Mouse (Mus musculus) limb, embryonic 10.5 days (tissue): ENCODE results near the gene Trdmt1. TPM values are rescaled to one million over a fixed set of nuclear protein-coding genes. Genes with fewer than 3 reads are reported as not detected.

Experiments
- DNase-seq: peaks from one replicate; pipeline ENCODE4 v3.0.0-alpha.2; 2017; ENCODE audit warnings: low spot score
- H3K27ac ChIP-seq: fragments of 300-500 bp; sonication (generic); 2 replicates; pipeline ENCODE4 v1.5.1; 2016; ENCODE audit warnings: mild to moderate bottlenecking
- H3K27me3 ChIP-seq: fragments of 300-500 bp; sonication (generic); 2 replicates; pipeline ENCODE4 v1.6.1; 2016; ENCODE audit warnings: low read depth, mild to moderate bottlenecking; ENCODE audit not compliant: poor library complexity, severe bottlenecking
- H3K36me3 ChIP-seq: fragments of 300-500 bp; sonication (generic); 2 replicates; pipeline ENCODE4 v1.6.1; 2016; ENCODE audit warnings: mild to moderate bottlenecking, moderate library complexity
- H3K4me1 ChIP-seq: fragments of 300-500 bp; sonication (generic); 2 replicates; pipeline ENCODE4 v1.6.1; 2016
- H3K4me3 ChIP-seq: fragments of 300-500 bp; sonication (generic); 2 replicates; pipeline ENCODE4 v1.5.1; 2016; ENCODE audit warnings: mild to moderate bottlenecking, moderate library complexity
- H3K9me3 ChIP-seq: fragments of 300-500 bp; sonication (generic); replicated peaks from 2 replicates; pipeline ENCODE4 v1.6.1; 2016; ENCODE audit warnings: mild to moderate bottlenecking
- WGBS: fragments of 180-500 bp; shearing (Covaris S2); methylation state at CpG from one replicate; pipeline ENCODE4 v1.1.7; 2016; 5-methylcytosine and 5-hydroxymethylcytosine counted together
- polyA plus RNA-seq: library from polyadenylated mRNA; unstranded; fragments of >200 nt; fragmentation: Nextera tagmentation; extraction: Ambion mirVana; gene quantifications from 2 replicates; pipeline ENCODE4 v1.2.1, GENCODE M21; 2016

The Trdmt1 gene
- polyA plus RNA-seq, 1 experiment from 2014 or later = 7.7 TPM

GRCm38 (mm10) chr2:13522106-13522505, 22.4 kb downstream of the Trdmt1 start:
- WGBS = 60% methylated on average over 8 of the region's 8 CpGs
- H3K4me3 ChIP-seq = no peak overlapping the region
- H3K36me3 ChIP-seq = 0 out of 2 replicates have a peak, but pooled peaks cover 2% of the 10 kb centered on the region
- H3K27me3 ChIP-seq = no peaks in the 10 kb centered on the region
- H3K4me1 ChIP-seq = no peaks in the 10 kb centered on the region
- DNase-seq = no peak
- H3K9me3 ChIP-seq = no peaks in the 10 kb centered on the region
- no peak overlapping the region for H3K27ac ChIP-seq

GRCm38 (mm10) chr2:13514949-13515348, 29.5 kb downstream of the Trdmt1 start:
- no peaks in the 10 kb centered on the region for H3K9me3 ChIP-seq
- H3K27me3 ChIP-seq = no peaks in the 10 kb centered on the region
- no peak overlapping the region for H3K4me3 ChIP-seq
- no peak for DNase-seq
- H3K36me3 ChIP-seq = 0 out of 2 replicates have a peak, but pooled peaks cover 2% of the 10 kb centered on the region
- 82% methylated on average over 4 of the region's 4 CpGs for WGBS
- no peaks in the 10 kb centered on the region for H3K4me1 ChIP-seq
- no peak overlapping the region for H3K27ac ChIP-seq

- H3K4me1 ChIP-seq = no peaks in the 10 kb centered on the region
- 96% methylated on average over 2 of the region's 2 CpGs for WGBS
- no peaks in the 10 kb centered on the region for H3K27me3 ChIP-seq
- no peak overlapping the region for H3K4me3 ChIP-seq
- DNase-seq = no peak
- H3K9me3 ChIP-seq = no peaks in the 10 kb centered on the region
- no peak overlapping the region for H3K27ac ChIP-seq
- H3K36me3 ChIP-seq = no peaks in the 10 kb centered on the region
Observed at GRCm38 (mm10) chr2:13502717-13503116, 41.8 kb downstream of the Trdmt1 start.

DNA sequence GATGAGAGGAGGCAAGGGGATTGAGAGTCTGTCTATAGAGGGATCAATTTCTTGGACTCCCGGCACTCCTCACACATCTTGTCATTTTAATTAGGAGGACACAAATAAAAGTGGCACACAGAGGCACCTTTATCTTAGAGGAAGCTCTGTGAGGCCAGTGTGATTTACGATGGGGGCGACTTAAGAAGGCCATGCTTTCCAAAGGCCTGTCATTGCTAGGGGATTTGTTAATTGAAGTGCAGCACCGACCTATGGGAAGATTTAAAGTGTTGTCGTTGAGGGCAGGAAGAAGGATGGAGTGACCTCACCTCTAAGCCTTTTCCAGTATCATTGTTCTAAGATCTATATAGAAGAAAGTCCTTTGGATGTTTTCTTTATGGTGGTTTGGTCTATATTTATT, 42.9 kb downstream of the Trdmt1 start:
- WGBS = 16% methylated on average over 5 of the region's 5 CpGs
- no peak overlapping the region for H3K4me3 ChIP-seq

DNA sequence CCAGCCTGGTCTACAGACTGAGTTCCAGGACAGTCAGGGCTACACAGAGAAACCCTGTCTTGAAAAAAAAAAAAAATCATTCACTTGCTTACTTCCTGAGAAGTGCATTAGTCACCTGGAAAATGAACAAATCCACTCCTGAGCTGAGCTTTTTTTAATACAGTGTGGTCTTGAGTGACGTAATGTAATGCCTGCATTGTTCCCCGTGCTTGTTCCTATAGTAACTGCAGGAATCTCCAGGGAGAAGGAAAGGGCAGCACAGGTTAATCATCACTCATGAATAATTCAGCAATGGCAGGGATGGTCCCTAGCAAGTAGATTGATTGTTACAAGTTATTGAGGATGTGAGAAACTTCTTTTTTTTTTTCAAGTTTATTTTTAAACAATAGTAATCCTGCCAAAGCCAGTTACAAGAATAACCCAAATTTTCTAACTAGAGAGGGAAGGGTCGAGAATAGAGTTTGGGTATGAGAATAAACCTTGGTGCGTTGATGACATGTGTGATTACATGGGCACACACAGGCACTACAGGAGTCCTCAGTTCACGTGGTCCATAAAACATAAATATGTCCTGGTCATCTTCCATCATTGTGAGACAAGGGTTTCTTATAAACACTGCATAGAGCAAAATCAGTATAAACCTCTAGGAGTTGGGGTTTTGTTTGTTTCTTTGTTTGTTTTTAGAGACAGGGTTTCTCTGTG, 44.0 kb downstream of the Trdmt1 start:
- H3K9me3 ChIP-seq = no peaks in the 10 kb centered on the region
- no peak for DNase-seq
- no peak overlapping the region for H3K27ac ChIP-seq
- H3K27me3 ChIP-seq = no peaks in the 10 kb centered on the region
- no peaks in the 10 kb centered on the region for H3K4me1 ChIP-seq
- H3K36me3 ChIP-seq = no peaks in the 10 kb centered on the region
- H3K4me3 ChIP-seq = no peak overlapping the region
- 83% methylated on average over 5 of the region's 5 CpGs for WGBS

More for the DNA sequence above, 42.9 kb downstream of the Trdmt1 start:
- Histone ChIP-seq H3K9me3 (no peaks in the 10 kb centered on the region), H3K27ac (no peak overlapping the region), H3K4me1 (no peaks in the 10 kb centered on the region), H3K27me3 (no peaks in the 10 kb centered on the region), H3K36me3 (no peaks in the 10 kb centered on the region)
- DNase-seq = no peak

GRCm38 (mm10) chr2:13499196-13499595, 45.3 kb downstream of the Trdmt1 start:
- WGBS = 89% methylated on average over 7 of the region's 7 CpGs
- no peaks in the 10 kb centered on the region for H3K36me3 ChIP-seq

DNA sequence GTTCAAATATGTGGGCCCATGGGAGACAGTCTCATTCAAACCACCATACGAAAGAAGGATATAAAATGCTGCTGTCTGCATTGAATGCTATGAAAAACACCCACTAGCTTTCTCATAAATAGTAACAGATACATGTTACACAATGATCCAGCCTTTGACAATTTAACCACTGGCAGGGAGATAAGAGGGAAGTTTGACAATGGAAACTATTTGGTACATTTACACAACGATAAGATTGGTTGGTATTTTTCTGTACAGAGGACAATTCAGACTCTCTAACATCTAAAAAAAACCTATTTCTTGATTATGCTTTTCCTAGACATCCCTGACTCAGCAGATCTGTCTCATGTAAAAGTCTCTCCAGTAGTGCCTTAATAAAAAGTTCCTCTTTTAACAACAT, 48.4 kb downstream of the Trdmt1 start:
- Histone ChIP-seq H3K9me3 (no peaks in the 10 kb centered on the region), H3K27me3 (no peaks in the 10 kb centered on the region), H3K36me3 (no peaks in the 10 kb centered on the region), H3K27ac (no peak overlapping the region), H3K4me1 (peaks cover 6% of the 10 kb centered on the region; the same call in 1 of the 2 replicates), H3K4me3 (no peak overlapping the region)
- 82% methylated on average over 2 of the region's 2 CpGs for WGBS
- no peak for DNase-seq

More at GRCm38 (mm10) chr2:13499196-13499595, 45.3 kb downstream of the Trdmt1 start:
- Histone ChIP-seq H3K4me1 (no peaks in the 10 kb centered on the region), H3K27ac (no peak overlapping the region), H3K9me3 (no peaks in the 10 kb centered on the region), H3K27me3 (no peaks in the 10 kb centered on the region), H3K4me3 (no peak overlapping the region)
- no peak for DNase-seq

- WGBS = 89% methylated on average over 4 of the region's 4 CpGs
- no peaks in the 10 kb centered on the region for H3K9me3 ChIP-seq
- DNase-seq = no peak
Observed at GRCm38 (mm10) chr2:13492927-13493326, 51.5 kb downstream of the Trdmt1 start.

DNA sequence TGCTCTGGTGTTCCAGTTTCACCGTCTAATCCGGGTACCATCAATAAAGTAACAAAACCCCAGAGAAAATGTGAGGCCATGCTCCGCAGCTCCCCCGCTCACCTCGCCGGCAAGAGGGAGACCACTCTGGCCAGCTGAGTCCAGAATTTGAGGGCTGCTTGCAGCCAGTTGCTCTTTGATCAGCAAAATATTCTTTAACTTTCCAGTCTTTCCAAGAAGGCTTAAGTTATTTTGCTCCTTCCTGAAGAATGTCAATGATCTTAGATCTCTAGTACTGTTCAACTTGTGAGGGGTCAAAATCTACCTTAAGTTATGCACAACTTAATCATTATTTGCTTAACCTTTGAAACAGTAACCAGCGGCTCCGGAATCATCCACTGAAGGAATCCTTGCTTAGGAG, 52.7 kb downstream of the Trdmt1 start, which contains the start of gene Cubn:
Gene Cubn (minus strand): TSS at position 80 of the 400 bp plus-strand sequence.
- Histone ChIP-seq H3K36me3 (no peaks in the 10 kb centered on the region), H3K4me3 (no peak within 1 kb of the TSS), H3K27ac (no peak within 1 kb of the TSS), H3K27me3 (no peaks in the 10 kb centered on the region), H3K4me1 (peaks cover 6% of the 10 kb centered on the region; the same call in 1 of the 2 replicates), H3K9me3 (no peaks in the 10 kb centered on the region)
- WGBS = 62% methylated on average over 8 of the region's 8 CpGs
- no peak for DNase-seq

More at GRCm38 (mm10) chr2:13492927-13493326, 51.5 kb downstream of the Trdmt1 start:
- Histone ChIP-seq H3K36me3 (no peaks in the 10 kb centered on the region), H3K4me3 (no peak overlapping the region), H3K27me3 (no peaks in the 10 kb centered on the region), H3K27ac (no peak overlapping the region), H3K4me1 (peaks cover 6% of the 10 kb centered on the region; the same call in 1 of the 2 replicates)

- no peaks in the 10 kb centered on the region for H3K27me3 ChIP-seq
- DNase-seq = no peak
- H3K27ac ChIP-seq = no peak overlapping the region
- H3K36me3 ChIP-seq = no peaks in the 10 kb centered on the region
- no peak overlapping the region for H3K4me3 ChIP-seq
- peaks cover 6% of the 10 kb centered on the region; the same call in 1 of the 2 replicates for H3K4me1 ChIP-seq
- WGBS = 87% methylated on average over 2 of the region's 2 CpGs
- no peaks in the 10 kb centered on the region for H3K9me3 ChIP-seq
Observed at GRCm38 (mm10) chr2:13490480-13490879, 54.0 kb downstream of the Trdmt1 start.

GRCm38 (mm10) chr2:13486470-13486869, 58.0 kb downstream of the Trdmt1 start:
- Histone ChIP-seq H3K27me3 (no peaks in the 10 kb centered on the region), H3K36me3 (no peaks in the 10 kb centered on the region), H3K4me3 (no peak overlapping the region), H3K27ac (no peak overlapping the region), H3K4me1 (0 out of 2 replicates have a peak, but pooled peaks cover 2% of the 10 kb centered on the region), H3K9me3 (no peaks in the 10 kb centered on the region)
- no peak for DNase-seq
- 81% methylated on average over 8 of the region's 8 CpGs for WGBS

DNA sequence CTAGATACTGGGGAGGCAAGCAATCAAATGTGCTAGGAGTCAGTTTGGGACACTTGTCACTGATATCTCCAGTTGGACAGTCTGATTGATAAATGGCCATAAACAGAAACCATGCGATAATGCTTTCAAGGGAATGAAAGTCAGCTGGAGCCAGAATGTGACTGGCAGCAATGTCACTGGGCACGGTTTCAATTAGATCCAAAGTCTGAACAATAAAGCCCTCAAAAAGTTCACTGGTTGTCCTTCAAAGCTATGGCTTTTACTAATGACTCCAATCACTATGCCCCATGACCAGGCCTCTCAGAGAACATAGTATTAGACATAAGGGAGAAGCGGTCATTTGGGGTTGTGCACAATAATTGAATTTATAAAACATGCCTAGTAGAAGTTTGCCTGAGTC, 59.9 kb downstream of the Trdmt1 start:
- WGBS = 82% methylated on average over 3 of the region's 3 CpGs
- no peak overlapping the region for H3K4me3 ChIP-seq

DNA sequence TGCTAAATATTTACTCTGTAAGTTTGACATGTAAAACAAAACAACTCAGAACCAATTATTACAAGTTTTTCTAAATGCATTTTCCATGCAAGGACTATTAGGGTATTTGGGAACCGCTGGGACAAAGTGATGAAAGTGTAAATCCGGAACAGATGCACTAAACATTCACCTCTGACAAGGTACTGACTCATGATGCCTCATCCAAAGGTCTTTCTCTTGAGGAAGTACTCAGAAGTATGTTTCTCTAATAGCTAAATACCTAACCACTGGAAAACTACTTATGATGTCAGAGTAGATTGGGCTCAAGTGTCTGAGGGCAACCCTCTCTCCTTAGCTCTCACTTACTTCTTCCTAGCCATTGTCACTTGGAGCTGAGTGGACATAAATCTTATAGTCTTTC, 63.7 kb downstream of the Trdmt1 start:
- no peak for DNase-seq
- 91% methylated on average over 2 of the region's 2 CpGs for WGBS
- Histone ChIP-seq H3K27me3 (no peaks in the 10 kb centered on the region), H3K9me3 (no peaks in the 10 kb centered on the region), H3K4me1 (0 out of 2 replicates have a peak, but pooled peaks cover 2% of the 10 kb centered on the region), H3K27ac (no peak overlapping the region), H3K4me3 (no peak overlapping the region), H3K36me3 (no peaks in the 10 kb centered on the region)

More for the DNA sequence above, 59.9 kb downstream of the Trdmt1 start:
- Histone ChIP-seq H3K36me3 (no peaks in the 10 kb centered on the region), H3K4me1 (0 out of 2 replicates have a peak, but pooled peaks cover 2% of the 10 kb centered on the region), H3K9me3 (no peaks in the 10 kb centered on the region), H3K27me3 (no peaks in the 10 kb centered on the region), H3K27ac (no peak overlapping the region)
- DNase-seq = no peak
